Mouse (Mus musculus) cerebellum, adult 18-20 months (tissue): ENCODE measurements around the gene Adamts14.

Experiments
- DNase-seq, 2 experiments: peaks; one replicate each; pipeline ENCODE4 v3.0.0; 2021

Gene Adamts14

DNA sequence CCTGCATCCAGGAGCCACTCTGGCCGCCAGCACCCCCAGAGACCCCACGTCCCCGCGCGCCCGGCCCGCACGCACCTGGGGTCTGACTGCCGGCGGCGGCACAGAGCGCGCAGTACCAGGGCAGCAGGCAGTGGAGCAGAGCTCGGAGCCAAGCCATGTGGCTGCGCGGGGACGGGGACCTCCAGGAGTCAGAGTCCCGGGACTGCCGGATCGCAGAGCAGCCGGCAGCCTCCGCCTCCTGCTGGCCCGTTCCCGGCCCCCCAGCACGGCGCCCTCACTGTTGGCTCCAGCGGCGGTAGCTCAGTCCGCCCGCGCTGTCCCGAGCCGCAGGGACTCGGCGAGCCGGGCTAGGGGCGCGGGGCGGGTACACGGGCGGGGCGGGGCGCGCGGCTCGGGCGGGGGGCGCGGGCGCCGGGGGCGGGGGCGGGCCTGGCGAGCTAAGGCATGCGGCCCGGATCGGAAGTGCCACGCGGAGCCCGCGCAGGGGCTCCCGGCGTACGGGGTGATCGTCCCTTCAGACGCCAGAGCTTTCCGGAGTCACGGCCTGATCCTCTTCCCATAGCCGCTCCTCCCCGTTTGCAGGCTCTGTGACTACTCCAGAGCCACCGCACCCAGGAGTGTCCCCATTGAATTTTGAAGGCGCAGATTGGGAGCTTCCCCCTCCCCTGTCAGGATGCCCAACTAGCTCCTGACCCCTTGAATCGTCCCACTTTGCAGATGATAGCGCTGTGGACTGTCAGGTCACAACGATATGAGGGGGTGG lies at the start of gene Adamts14:
Gene Adamts14 (minus strand): TSS at position 358 of the 763 bp plus-strand sequence.
- peak in 1 of 2 experiments; percentile 15 for DNase-seq

DNA sequence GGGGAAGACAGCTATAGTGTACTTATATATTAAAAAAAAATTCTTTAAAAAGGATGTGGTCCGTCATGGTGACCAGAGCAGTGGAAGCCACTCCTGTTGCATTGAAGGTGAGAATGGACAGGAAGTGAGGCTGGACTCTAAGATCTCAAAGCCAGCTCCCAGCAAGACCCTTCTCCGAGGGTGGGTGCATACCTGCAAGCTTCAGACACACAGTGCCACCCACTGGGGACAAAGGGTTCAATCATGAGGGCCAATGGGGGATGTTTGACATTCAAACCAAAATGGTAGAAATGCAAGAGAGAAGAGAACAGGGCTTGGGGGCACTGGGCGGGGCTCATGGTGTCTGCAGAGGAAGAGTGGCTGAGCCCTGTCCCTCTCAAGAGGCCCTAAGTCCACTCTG lies 45.3 kb upstream of the Adamts14 start:
- DNase-seq, result no peak

DNA sequence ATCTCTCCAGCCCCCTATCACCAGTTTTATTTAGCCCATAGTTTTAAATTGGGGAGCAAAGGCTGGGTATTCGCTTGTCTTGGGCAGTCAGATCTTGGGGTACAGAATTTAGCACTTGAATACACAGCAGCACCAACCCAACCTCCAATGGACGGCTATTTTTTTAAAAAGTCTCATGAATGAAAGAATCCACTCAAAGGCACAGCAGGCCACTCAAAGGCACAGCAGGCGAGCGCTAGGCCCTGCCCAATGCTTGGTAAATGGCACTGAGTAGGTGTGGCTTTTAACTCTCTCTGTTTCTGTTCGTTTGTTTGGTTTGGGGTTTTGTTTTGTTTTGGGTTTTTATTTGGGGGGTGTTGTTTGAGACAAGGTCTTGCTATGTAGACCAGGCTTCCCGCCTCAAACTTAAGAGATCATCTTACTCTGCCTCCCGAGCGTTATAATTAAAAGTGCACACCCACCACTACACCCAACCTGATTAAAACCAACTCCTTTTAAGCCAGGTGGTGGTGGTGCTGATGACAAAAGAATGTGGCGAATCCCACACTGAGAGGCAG lies 42.2 kb upstream of the Adamts14 start:
- no peak for DNase-seq

DNA sequence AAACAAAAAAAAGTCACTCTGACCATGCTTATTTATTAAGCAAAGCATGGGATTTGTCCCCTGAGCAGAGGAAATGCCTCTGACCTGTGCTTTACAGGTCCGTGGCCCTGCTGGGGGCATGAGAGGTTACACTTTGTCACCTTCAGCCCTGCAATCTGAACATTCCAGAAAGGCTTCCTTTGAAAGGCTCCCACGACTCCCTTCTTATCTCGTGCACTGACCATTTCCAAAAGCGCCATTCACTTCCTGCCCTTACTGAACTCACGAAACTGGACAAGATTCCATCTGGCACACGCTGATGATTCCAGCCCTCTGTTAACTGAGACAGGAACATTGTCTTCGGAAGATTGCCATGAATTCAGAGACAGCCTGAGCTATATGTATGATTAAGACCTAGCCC lies 40.5 kb upstream of the Adamts14 start:
- no peak for DNase-seq

DNA sequence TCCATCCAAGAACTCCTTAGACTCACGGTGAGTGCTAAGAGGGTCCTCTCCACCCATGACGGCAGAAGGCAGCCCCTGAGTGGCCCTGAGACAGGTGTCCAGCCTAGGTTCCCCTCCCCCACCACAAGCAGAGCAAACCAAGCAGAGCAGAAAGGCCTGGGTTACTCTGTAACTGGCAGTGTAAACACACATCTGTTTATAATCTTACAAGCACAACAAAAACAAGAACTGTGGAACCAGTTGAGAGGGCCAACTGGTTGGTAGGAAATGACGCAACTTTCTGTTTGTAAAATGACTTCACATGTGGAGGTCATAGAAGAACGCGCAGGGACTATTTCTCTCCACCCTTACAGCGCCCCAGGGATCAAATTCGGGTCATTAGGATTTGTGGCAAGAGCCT lies 39.5 kb upstream of the Adamts14 start:
- DNase-seq, result no peak

DNA sequence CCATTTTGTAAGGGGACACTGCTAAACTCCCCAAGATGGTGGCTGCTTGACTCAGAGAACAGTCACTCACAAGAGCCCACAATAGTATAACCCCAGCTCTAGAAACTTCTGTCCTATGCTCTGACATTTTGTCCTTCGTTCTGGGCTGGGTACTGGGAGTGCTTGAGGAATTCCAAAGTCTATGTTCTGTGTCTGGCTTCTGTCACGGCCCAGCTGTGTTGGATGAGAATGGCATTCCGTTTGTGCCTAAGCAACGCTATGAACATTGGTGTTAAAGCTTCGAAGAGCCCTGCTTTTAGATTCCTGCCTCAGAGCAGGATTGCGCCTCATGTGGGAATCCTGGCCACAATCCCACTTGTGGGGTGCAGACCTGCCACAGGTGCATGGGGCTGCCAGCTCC lies 38.9 kb upstream of the Adamts14 start:
- no peak for DNase-seq

DNA sequence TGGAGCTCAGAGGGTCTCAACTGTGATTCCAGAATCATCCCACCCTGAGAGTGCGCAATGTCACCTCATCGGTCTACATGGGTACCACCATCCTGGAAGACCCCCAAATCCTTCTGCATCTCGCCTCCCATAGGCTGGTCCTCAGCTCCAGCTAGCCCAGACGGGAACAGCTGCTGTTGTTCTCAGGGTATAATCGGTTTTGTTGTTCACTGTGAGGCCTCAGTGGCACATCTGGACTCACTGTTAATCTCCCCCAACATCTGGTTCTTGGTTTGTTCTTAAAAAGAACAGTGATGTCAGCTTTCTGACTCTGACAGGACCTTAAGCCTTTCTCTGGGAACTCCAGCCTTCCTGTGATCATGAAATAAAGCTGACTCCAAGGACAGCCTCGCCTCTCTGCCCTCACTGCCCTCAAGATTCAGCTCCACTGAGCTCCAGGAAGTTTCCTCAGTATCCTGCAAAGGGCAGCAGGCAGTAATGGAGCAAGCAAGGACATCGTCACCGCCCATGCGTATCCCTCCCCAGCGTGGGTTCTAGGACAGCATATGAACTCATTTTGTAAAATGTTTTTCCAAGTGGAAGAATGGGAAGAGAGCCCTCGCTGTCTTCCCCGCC lies 35.6 kb upstream of the Adamts14 start:
- DNase-seq, result no peak

DNA sequence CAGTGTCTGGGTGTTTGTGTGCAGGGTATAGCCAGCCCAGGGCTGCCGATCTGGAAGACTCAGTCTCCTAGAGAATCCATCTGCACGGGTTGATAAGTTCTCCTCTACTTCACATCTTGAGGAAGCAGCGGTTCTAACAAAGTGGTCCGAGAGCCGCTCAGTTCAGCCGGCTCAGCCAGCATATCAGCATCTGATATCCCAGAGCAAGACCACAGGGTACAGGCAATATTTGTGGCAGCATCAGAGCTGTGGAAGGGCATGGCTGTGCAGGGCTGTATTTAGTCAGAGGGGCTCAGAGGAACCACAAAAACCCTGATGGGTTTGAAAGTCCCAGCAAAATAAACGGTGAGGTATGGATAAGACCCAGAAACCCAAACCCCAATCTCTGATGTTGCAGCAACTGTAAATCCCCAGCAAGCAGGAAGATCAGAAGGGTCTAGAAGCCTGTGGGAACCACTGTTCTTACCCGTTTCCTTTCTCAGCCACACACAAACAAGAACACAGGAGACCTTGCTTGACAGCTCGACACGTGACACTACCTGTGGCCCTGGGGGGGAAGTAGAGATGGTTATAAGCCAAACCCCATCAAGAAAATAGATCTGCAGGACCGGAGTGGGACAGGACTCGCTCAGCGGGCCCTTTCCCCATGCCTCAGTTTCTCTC lies 32.8 kb upstream of the Adamts14 start:
- no peak for DNase-seq

DNA sequence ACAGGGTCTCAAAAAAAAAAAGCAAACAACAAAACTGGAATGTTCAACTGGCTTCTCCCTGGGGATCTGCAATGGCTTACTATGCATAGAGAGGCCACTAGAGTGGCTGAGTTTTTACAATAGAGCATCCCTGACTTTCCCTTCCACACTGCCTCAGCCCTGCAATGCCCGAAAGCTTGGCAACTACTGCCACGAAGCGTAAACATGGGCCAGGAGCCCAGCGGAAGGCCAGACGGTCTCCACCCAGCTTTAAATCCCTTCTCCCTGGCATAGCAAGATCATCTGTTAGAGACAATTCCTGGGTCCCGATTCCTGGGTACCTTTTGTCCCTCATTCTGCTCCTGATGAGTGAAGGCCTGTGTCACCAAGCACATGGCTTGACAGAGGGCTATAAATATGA lies 30.8 kb upstream of the Adamts14 start:
- peak; percentile 13 to 19 for DNase-seq

DNA sequence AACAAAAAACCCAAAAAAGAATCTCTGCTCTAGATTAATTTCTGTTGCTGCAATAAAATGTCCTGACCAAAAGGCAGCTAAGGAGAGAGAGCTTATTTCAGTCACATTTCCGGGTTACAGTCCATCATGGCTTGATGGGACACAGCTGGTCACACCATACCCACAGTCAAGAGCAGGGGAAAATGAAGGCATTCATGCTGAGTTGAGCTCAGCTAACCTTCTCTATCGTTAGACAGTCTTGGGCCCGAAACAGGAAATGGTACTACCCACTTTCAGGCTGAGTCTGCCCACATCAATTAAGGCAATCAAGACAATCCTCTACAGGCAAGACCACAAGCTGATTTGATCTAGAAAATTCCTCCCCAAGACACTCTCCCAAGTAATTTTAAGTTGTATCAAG lies 27.8 kb upstream of the Adamts14 start:
- no peak for DNase-seq

DNA sequence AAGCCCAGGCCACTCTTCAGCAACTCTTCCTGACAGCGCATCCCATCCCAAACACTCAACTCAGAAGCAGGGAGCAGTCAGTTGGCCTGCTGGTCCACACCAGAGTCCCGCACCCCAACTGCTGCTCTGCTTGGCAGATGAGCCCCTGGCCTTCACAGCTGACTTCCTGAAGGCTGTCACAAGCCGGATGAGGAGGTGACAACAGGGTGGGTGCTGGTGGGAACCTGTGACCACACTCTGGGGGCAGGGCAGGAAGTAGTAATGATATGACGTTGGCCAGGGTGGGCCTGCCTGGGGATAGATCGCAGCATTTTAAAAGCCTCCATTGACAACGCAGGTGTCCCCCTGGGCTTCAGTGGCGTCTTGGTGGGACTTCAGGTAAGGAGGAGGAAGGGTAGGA lies 24.2 kb upstream of the Adamts14 start, which contains the start of gene Prf1:
Gene Prf1 (plus strand): TSS at position 357 of the 400 bp plus-strand sequence.
- DNase-seq, result no peak

DNA sequence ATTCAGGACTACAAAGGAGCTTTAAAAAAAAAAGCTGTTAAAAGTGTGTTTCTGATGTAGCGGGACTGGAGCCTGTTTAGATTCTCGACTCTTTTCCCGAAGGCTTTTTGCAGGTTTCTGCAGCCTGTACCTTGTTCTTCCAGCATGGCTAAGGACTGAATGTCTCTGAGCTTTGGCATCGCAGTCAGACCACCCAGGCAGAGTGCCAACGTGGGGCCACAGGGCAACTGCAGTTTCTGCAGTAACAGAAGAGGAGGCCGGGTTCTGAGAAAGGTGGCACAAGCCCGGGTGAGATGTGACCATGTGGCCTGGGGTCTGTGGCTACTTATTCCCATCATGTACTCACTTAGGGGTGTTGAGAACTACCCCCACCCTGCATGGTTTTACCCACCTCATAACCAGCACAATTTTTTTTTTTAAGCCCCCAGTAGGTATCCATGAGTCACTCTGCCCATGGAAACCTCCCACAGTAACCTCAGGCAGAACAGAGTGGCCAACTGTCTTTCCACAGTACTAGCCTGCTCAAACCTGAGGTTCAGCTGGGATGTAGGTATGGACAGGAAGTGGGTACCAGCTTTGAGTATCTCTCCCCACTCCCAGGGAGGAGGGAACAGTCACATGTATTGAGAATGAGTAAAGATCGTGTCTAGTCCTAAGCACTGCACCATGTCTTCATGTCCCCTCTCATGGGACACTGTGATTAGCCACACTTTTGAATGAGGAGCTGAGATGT lies 23.6 kb upstream of the Adamts14 start:
- no peak for DNase-seq

DNA sequence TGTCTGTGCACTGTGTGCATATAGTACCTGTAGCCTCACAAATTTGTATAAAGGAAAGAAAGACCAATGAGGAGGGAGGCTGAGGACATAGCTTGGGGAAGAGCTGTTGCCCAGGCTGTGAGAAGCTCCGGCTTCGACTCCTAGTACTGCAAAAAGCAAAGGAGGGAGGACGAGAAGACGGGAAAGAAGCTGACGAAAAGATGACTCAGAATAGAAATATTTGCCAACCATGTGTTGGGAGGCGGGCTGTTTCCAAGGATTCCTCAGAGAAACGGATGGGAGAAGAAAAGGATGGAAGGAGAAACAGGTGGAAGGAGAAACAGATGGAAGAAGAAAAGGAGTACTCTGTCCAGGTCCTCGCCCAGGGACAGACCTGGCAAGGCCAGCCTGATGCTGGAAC lies 21.0 kb upstream of the Adamts14 start:
- no peak for DNase-seq

DNA sequence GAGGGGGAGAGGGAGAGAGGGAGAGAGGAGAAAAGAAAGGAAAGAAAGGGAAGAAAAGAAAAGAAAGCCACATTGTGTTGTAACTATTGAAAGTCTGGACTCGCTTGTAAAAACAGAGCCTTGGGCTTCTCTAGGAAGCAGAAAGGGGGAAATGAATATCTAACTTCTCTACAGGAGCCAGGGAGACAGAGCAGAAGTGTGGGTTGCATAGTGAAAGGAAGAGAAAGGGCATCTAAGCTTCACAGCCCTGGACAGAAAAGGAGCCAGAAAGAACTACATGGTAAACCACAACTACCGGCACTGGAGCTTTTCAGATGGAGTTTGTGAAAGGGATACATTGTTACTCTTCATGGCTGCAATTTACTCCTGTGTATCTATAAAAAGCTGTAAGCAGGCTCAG lies 17.2 kb upstream of the Adamts14 start:
- DNase-seq, result no peak

DNA sequence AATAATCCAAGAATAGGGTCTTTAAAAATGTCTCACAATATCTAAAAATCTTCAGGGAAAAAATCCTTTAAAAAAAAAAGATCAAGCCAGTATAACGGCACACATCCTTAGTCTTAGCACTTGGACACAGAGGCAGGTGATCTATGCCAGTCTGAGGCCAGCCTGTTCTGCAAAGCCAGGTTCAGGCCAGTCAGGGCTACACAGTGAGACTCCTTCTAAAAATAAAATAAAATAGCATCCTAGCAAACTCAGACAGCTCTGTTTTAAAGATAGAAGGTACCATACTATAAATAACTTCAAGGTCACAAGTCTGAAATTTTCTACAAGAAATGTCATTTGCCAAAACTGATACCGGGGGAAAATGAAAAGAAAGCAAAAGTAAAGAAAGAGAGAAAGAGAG lies 16.8 kb upstream of the Adamts14 start:
- DNase-seq, result no peak

DNA sequence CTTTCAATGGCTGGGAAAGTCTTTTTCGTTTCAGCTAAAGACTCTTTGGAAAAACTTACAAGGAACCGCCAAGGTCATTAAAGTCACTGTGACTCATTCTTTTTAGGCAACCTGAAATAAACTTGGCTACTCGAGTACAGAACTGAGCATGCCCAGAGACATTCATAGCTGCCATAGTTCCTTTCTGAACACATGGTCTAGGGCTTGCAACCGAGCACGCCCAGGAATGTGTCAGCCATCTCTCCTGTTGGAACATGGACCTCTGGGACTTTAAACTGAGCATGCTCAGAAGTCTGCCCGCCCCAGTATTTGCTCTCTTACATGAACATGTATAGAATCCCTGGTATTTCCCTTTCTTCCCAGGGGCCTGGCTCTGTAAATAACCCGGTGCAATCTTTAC lies 13.0 kb upstream of the Adamts14 start:
- DNase-seq, result no peak

DNA sequence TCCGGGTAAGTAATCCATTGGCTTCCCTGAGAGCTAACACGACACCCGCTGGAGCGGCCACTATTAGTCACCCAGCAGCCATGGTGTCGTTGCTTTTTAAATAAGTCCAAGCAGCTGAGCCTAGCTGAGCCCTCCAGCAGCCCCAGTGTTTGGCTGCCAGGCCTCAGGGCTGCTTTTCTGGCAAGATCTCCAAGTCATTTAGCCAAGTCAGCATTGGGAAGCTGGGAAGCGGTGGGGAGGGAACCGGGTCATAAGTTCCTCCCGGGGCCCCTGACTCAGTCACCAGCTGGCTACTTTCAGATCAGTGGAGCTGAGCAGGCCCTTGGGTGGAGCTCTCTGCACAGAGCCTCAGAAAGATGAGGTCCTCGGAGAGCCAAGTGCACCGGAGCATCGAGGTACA lies 12.0 kb upstream of the Adamts14 start:
- peak; percentile 32 to 45 for DNase-seq

DNA sequence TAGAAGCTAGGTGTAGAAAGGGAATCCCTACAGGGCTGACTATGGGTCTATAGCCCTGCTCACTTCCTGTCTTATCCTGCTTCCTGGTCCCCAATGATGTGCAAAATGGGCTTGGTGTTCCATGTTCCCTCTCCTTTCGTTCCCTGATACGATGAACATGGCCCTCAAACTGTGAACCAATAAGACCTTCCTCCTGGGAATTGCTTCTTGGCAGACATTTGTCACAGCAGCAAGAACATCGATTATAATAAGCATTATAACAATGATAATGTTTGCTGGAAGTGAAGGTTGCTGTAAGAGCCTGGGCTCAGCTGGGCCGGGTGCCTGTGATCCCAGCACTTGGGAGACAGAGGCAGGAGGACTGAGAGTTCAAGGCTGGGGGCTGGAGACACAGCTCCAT lies 11.1 kb upstream of the Adamts14 start:
- DNase-seq, result no peak

DNA sequence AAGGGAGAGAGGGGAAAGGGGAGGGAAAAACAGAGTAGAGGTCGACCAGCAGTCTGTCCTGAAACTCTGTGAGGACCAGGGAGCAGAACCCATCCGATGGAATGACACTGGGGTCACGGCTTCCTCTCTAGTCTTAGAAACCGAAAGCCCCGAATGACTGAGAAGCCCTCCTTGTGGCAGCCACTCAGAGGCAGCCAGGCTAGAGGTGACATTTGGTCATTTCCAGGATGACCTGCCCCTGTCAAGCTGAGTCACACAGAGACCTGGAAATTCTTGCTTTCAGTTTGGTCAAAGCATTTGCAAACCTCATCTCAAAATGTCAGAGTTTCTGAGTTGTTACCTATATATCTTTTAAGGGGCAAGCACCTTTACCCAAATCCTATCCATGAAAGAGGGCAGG lies 7.9 kb upstream of the Adamts14 start:
- DNase-seq, result no peak

DNA sequence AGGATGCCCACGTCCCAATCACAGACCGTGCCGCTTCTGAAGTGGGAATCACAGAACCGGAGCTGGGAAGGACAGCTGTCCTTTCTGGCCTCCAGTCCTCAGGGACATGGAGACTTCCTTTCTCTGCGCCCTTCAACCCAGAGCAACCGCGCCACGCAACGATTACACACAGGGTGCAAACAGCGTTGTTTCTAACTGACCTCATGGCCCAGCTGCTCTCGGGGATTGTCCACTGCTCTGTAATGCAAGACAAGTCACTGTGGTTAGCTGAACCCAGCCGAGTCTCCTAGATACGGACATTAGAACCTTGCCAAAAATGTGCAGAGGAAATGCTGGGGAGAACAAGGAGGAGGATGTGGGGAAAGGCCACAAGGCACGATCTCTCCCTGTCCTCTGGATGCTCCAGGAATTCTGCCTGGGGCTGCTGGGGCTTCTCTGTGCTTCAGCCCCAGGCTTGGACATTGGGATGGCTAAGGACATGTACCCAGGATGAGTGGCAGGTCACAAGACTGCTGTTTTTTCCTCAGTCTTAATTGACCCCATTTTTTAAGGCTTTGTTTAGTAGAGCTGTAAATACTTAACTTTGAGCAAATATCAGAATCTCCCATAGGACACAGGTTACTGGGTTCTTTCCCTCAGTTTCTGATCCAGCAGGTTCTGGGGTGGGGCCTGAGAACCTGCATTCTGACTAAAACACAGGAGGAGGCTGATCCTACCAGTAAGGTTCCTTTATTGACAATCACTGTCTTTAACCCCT lies 4.9 kb upstream of the Adamts14 start:
- DNase-seq, result no peak

DNA sequence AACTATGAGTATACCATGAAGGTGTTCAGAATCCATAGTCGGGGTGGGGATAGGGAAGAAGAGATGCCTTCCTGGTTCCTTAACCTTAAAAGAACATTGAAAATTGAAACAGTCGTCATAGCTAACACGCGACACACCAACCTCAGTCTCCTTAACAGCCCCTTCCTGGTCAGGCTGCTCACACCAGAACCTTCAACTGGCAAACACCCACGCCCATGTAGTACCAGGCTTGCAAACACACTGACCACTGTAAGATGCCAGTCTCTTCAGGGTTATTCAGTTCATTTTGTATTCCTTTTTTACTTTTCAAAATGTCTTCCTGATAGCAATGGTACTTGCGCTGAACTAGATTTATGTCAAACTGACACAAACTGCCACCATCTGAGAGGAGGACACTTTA lies 3.8 kb upstream of the Adamts14 start:
- no peak for DNase-seq

DNA sequence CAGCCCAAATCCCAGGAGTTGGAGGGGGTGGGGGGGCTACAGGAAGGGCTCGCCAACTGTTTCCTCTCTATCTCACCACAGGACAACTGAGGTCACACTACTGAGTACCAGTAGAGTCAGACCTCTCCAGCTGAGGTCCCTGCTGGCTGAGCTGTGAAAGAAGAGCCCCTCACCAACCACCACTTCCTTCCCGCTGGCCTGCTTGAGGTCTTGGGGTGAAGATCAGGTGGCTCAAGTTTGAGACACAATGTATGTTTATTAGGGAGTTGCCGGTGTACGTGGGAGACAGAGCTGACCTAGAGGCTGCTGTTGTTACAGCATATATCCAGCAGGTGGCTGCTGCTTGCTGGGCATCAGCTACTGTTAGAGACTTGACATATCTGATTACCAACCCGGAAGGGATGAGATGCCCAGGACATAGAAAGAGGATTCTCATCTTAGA lies 2.5 kb upstream of the Adamts14 start:
- DNase-seq, result peak; percentile 32 to 39
